Mouse (Mus musculus) lung, postnatal 0 days (tissue): ENCODE results near the gene Wdr20.

Experiments used
- CTCF ChIP-seq: IDR thresholded peaks from 2 replicates; pipeline ENCODE4 v1.5.1; 2016; ENCODE audit warnings: antibody characterized with exemption, mild to moderate bottlenecking
- EP300 ChIP-seq: IDR thresholded peaks from 2 replicates; pipeline ENCODE4 v1.6.1; 2016; ENCODE audit warnings: antibody characterized with exemption, mild to moderate bottlenecking, control low read depth

GRCm38 (mm10) chr12:110835182-110835581, 97.4 kb downstream of the Wdr20 start:
- TF ChIP-seq CTCF, result no peak
- no peak for TF ChIP-seq EP300
